Mouse (Mus musculus) cerebellum, adult 2 months (tissue): ENCODE results near the gene Kdelr1. TPM values are rescaled to one million over a fixed set of nuclear protein-coding genes. Genes with fewer than 3 reads are reported as not detected.

Source experiments
- DNase-seq, 2 experiments: peaks; one replicate each; pipeline ENCODE4 v3.0.0; 2021
- H3K27ac ChIP-seq: fragments of 200-500 bp; 2 replicates; pipeline ENCODE4 v1.5.1; 2012; ENCODE audit warnings: low read length, control low read depth, inconsistent platforms; ENCODE audit not compliant: insufficient read depth
- H3K27me3 ChIP-seq: fragments of 200-500 bp; 2 replicates; pipeline ENCODE4 v1.6.1; 2012; ENCODE audit warnings: inconsistent platforms, mild to moderate bottlenecking, low read length, moderate library complexity; ENCODE audit not compliant: control insufficient read depth, insufficient read depth
- H3K4me1 ChIP-seq: fragments of 200-500 bp; 2 replicates; pipeline ENCODE4 v1.6.1; 2011; ENCODE audit warnings: low read length; ENCODE audit not compliant: control insufficient read depth, insufficient read depth
- H3K4me3 ChIP-seq: fragments of 200-500 bp; replicated peaks from 2 replicates; pipeline ENCODE3; 2011; ENCODE audit warnings: mild to moderate bottlenecking, low read depth, low read length, control low read depth; ENCODE audit not compliant: insufficient read depth
- CTCF ChIP-seq: fragments of 200-500 bp; IDR thresholded peaks from 2 replicates; pipeline ENCODE4 v1.5.1; 2011; ENCODE audit warnings: low read depth, mild to moderate bottlenecking, control low read depth, low read length, moderate library complexity, borderline replicate concordance; ENCODE audit not compliant: insufficient read depth
- POLR2A ChIP-seq: fragments of 200-500 bp; IDR thresholded peaks from 2 replicates; pipeline ENCODE4 v1.6.1; 2011; ENCODE audit warnings: low read length, control low read depth, borderline replicate concordance; ENCODE audit not compliant: insufficient read depth
- WGBS: fragments of 180-500 bp; shearing (Covaris S2); methylation state at CpG from one replicate; pipeline ENCODE4 v1.1.7; 2018; 5-methylcytosine and 5-hydroxymethylcytosine counted together
- polyA plus RNA-seq: library from polyadenylated mRNA; depleted of rRNA; stranded (reverse); fragments of >200 nt; gene quantifications from 2 replicates; pipeline ENCODE4 v1.2.3, GENCODE M21; 2012

Kdelr1 gene
- polyA plus RNA-seq, 1 experiment, result 99.9 TPM

DNA sequence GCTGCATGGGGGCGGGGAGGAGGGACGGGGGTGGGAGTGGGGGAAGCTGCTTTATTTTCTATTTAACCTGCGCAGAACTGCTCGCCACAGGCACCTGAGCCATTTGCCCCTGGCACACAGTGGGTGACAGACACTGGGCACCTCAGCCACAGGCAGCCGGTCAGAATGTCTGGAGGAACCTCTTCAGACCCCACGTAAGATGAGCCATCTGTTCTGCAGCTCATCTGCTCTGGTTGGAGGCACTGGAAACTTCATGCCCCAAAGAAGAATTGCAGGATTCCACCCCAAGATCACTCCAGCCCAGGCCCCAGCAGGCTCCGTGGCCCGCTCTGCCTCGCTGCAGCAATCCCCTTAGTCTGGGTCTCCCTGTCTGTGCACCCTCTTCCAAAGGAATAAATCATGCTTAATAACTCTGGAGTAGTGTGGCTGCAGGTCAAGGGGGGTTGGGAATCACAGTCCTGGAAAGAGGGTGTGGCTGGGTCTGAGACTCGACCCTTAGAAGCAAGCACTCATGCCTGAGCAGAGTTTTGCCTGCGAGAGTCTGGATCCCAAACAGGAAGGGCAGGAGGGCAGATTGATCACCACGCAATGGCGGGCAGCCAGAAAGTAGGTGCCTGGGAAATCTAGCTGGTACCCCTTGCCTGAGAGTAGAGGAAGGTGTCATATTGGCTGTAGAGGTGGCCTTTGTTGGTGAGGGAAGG lies 44.6 kb downstream of the Kdelr1 start:
- TF ChIP-seq CTCF, result no peak
- no peak for TF ChIP-seq POLR2A
- WGBS, result 44% methylated on average over 13 of the region's 13 CpGs
- Histone ChIP-seq H3K4me1 (no peaks in the 10 kb centered on the region), H3K4me3 (no peak overlapping the region), H3K27ac (no peak overlapping the region), H3K27me3 (no peaks in the 10 kb centered on the region)
- no peak for DNase-seq

DNA sequence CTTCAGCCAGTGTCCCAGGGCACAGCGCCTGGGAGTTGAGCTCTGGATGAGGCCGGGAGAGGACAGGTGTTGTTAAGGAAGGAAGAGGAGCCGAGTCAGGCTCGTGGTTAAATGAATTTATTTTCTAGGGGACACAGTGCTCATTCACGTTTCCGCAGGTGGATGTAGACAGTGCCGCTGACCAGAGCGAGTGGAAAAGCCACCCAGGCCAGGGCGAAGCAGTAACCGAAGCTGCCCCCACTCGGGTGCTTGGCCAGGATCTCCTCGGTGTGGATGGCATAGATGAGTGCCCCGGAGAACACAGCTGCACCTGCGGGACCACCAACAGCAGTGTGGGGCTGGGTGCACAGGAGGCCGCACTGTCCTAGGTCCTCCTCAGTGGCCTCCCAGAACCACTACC lies 45.4 kb downstream of the Kdelr1 start:
- no peak overlapping the region for H3K27ac ChIP-seq
- TF ChIP-seq POLR2A, result no peak
- TF ChIP-seq CTCF, result no peak
- no peak for DNase-seq
- 58% methylated on average over 15 of the region's 15 CpGs for WGBS
- no peaks in the 10 kb centered on the region for H3K27me3 ChIP-seq
- H3K4me1 ChIP-seq, result no peaks in the 10 kb centered on the region
- no peak overlapping the region for H3K4me3 ChIP-seq

DNA sequence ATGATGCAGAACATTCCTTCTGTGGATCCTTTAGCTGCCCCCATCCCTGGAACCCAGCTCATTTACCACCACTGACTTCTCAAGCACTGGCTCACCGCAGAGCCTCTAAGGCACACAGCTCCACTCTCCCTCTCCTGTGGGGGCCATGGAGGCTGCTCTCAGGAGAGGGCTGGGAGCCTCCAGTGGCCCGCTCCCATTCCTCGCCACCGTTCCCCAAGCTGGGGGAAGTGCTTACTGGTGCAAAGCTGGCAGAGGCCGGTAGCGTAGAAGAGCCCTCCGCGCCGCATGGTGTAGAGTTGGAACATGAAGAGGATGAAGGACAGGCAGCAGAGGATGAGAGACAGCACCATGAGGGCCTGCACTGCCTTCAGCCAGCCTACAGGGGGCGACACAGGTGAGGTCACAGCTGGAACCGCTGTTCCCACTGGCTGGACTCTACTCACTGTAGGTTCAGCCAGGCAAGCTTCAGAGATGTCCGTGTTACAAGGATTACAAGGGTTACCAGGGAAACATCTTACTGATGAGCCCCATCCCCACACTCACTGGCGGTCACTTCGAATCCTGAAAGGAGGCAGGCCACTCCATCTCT lies 46.6 kb downstream of the Kdelr1 start:
- no peaks in the 10 kb centered on the region for H3K4me1 ChIP-seq
- H3K27ac ChIP-seq, result no peak overlapping the region
- no peak overlapping the region for H3K4me3 ChIP-seq
- TF ChIP-seq CTCF (peak; percentile 36), POLR2A (no peak)
- H3K27me3 ChIP-seq, result no peaks in the 10 kb centered on the region
- no peak for DNase-seq
- WGBS, result 67% methylated on average over 14 of the region's 14 CpGs

DNA sequence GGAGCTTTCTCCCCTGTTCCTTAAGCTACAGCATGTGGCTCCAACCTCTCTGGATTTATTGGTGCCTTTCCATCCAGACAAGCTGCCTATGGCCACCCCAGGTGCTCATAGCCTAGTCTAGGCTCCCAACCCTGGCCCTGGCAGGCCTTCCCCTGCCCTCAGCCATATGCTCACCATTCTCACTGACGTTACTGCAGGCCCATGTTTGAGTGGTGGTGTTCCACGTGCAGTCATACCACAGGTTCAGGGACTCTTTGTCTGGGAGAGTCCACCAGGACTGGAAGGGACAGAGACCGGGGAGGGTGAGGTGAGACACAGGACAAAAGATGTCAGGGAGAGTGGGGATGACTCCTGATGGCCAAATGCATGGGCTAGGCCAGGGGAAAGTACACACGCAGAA lies 47.2 kb downstream of the Kdelr1 start:
- H3K27ac ChIP-seq, result no peak overlapping the region
- no peaks in the 10 kb centered on the region for H3K27me3 ChIP-seq
- no peak for DNase-seq
- TF ChIP-seq POLR2A, result no peak
- no peak for TF ChIP-seq CTCF
- no peak overlapping the region for H3K4me3 ChIP-seq
- no peaks in the 10 kb centered on the region for H3K4me1 ChIP-seq
- 48% methylated on average over 4 of the region's 4 CpGs for WGBS

DNA sequence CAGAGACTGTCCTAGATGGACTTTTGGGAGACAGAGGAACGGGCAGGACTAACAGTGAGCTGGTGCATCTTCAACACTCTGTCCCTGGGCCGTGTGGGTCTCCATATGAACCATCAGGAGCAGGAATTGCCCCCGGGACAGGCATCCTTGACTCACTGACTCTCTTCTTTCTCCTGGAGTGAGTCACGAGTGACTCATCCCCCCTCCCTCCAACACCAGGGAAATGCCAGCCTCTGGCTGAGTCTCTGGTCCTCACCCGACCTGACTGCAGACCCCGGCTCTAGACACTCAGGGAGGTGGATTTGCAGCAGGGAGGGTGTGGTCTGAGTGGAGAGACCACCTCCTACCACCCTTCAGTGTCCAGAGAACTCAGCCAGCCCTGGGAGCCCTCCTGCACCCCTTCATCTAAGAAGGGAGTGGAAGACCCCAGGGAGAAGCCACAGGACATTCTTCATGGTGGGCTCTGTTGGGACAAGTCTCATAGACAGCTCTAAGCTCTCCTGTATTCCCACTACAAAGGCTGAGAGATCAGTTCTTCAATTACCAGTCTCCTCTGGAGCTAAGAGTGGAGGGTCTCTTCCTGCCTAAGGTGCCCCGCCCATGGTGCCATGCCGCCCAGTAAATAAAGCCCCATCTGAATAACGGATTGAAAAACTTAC lies 48.1 kb downstream of the Kdelr1 start:
- TF ChIP-seq POLR2A (no peak), CTCF (no peak)
- no peaks in the 10 kb centered on the region for H3K4me1 ChIP-seq
- no peaks in the 10 kb centered on the region for H3K27me3 ChIP-seq
- no peak overlapping the region for H3K27ac ChIP-seq
- WGBS, result 47% methylated on average over 9 of the region's 9 CpGs
- DNase-seq, result no peak
- no peak overlapping the region for H3K4me3 ChIP-seq

DNA sequence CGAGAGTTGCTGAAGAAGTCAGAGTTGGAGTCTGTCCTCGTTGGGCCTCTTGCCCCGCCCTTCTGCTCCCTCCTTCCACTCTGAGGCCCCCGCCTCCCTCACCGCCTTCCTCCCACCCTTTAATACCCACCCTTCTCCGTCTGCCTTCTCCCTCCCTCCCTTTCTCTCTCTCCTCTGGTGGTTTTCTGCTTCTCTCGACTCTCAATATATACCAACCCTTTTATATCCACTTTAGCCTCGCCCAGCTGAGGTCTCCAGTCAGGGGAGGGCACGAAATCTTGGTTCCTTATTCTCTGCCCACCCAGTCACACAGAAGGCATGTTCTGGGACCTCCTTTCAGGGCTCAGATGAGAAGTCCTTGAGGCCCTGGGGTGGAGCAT lies 48.7 kb downstream of the Kdelr1 start, which contains the start of gene Emp3:
Emp3 (minus strand) TSS at position 163 of the 380 bp plus-strand sequence.
- WGBS, result 47% methylated on average over 9 of the region's 9 CpGs
- H3K4me3 ChIP-seq, result no peak within 1 kb of the TSS
- no peak for DNase-seq
- no peak for TF ChIP-seq POLR2A
- no peak for TF ChIP-seq CTCF
- no peaks in the 10 kb centered on the region for H3K4me1 ChIP-seq
- H3K27me3 ChIP-seq, result no peaks in the 10 kb centered on the region
- H3K27ac ChIP-seq, result no peak within 1 kb of the TSS

DNA sequence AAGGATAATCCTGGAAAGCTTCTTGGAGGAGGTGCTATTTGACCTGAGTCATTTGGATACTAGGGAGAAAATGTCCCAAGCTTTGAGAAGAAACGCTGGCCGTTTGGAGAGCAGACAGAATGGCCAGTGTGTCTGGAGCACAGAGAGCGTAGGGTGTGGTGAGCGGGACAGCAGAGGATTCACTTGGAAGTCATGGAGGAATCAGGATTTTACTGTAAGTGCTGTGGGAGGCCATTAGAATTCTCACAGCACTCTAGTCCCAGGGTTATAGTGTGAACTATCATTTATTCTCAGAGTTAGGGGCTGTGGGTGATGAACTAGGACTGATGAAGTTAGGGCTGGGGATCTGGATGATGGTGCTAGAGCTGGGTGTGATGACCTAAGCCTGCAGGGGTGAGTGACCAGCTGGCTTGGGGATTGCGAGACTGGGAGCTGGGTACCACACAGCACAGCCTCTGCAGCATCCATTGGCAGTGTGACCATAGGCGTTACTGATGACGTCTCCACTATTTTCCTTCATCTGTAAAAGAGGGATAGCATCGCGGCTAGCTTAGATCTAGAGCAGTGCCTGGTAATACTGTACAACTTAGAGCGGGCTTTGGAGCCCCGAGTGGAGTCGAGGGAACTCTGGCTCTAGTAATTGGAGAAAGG lies 49.5 kb downstream of the Kdelr1 start:
- H3K4me3 ChIP-seq, result no peak overlapping the region
- H3K27me3 ChIP-seq, result no peaks in the 10 kb centered on the region
- H3K4me1 ChIP-seq, result no peaks in the 10 kb centered on the region
- 82% methylated on average over 12 of the region's 12 CpGs for WGBS
- H3K27ac ChIP-seq, result no peak overlapping the region
- no peak for DNase-seq
- TF ChIP-seq CTCF, result no peak
- no peak for TF ChIP-seq POLR2A
